Comparison of ENCODE assay signal across 10 mouse cellular contexts in genomic region chr15:25676056-25676785, GRCm38 (mm10). TPM values are rescaled to one million over a fixed set of nuclear protein-coding genes. Genes with fewer than 3 reads are reported as not detected.
DNase-seq lines count a peak whose midpoint lies in the region; ATAC-seq lines count a peak whose summit lies in the region.
"Had no signal": no experiment of that assay in that cellular context is flagged by ENCODE, and none has a peak within 500 bp of the region (broad histone marks: within the 10 kb centered on the region; RNA-seq: fewer than 3 reads in every experiment).

No protein-coding gene starts in this region.

- H3K27me3 ChIP-seq in neural tube, embryonic 13.5 days: no peaks in the 10 kb centered on the region; the same call in 1 of the 2 replicates
- no peaks in the 10 kb centered on the region for H3K27me3 ChIP-seq in forebrain, embryonic 14.5 days (replicated peaks; ENCODE audit: control insufficient read depth, insufficient read depth, low read length)
- H3K27me3 ChIP-seq in neural tube, embryonic 15.5 days (replicated peaks): no peaks in the 10 kb centered on the region

- no peaks in the 10 kb centered on the region for H3K9me3 ChIP-seq in neural tube, embryonic 13.5 days
- no peaks in the 10 kb centered on the region for H3K9me3 ChIP-seq in forebrain, embryonic 14.5 days (replicated peaks; ENCODE audit: control insufficient read depth, low read length)
- no peaks in the 10 kb centered on the region for H3K9me3 ChIP-seq in neural tube, embryonic 15.5 days (replicated peaks)

- H3K36me3 ChIP-seq in neural tube, embryonic 13.5 days: no peaks in the 10 kb centered on the region
- no peaks in the 10 kb centered on the region for H3K36me3 ChIP-seq in forebrain, embryonic 14.5 days (ENCODE audit: control insufficient read depth, insufficient read depth, low read length)
- no peaks in the 10 kb centered on the region for H3K36me3 ChIP-seq in neural tube, embryonic 15.5 days
- H3K36me3 ChIP-seq: G1E had no signal

- no peak for DNase-seq in neural tube, embryonic 10.5 days (ENCODE audit: extremely low spot score, low spot score)
- DNase-seq in forebrain, embryonic 14.5 days (ENCODE audit: low spot score): peak; percentile 78
- DNase-seq in layer of hippocampus, postnatal 10 days (ENCODE audit: low spot score in 2 of 2): peak; percentile 54 to 62
- no peak for DNase-seq in B cell, adult 2 months
- no peak for DNase-seq in kidney, adult 18-20 months
- DNase-seq: adrenal gland, postnatal 14 days; lung, adult 2 months had no signal

- WGBS in neural tube, embryonic 13.5 days: 44% methylated on average over 13 of the region's 13 CpGs
- 34% methylated on average over 13 of the region's 13 CpGs for WGBS in forebrain, embryonic 14.5 days
- 37% methylated on average over 13 of the region's 13 CpGs for WGBS in neural tube, embryonic 15.5 days

- peak; percentile 49; the same call in 1 of the 2 replicates for ATAC-seq in neural tube, embryonic 13.5 days (ENCODE audit: low read depth)
- ATAC-seq in forebrain, embryonic 14.5 days: peak; percentile 64
- ATAC-seq in neural tube, embryonic 15.5 days (ENCODE audit: low FRiP score): peak; percentile 60

- H3K4me2 ChIP-seq in neural tube, embryonic 13.5 days: no peak overlapping the region
- no peak overlapping the region for H3K4me2 ChIP-seq in forebrain, embryonic 14.5 days (ENCODE audit: low read length)
- H3K4me2 ChIP-seq in neural tube, embryonic 15.5 days: peak overlapping the region; percentile 29

- no peak overlapping the region for H3K4me3 ChIP-seq in neural tube, embryonic 13.5 days
- no peak overlapping the region for H3K4me3 ChIP-seq in forebrain, embryonic 14.5 days (ENCODE audit: low read depth, low read length)
- H3K4me3 ChIP-seq in neural tube, embryonic 15.5 days (replicated peaks): no peak overlapping the region

- H3K9ac ChIP-seq in neural tube, embryonic 13.5 days: 0 out of 2 replicates have a peak overlapping the region, but pooled peaks have one; percentile 13
- H3K9ac ChIP-seq in forebrain, embryonic 14.5 days (ENCODE audit: low read length): no peak overlapping the region
- H3K9ac ChIP-seq in neural tube, embryonic 15.5 days (replicated peaks): no peak overlapping the region

- peaks cover 59% of the 10 kb centered on the region for H3K4me1 ChIP-seq in neural tube, embryonic 13.5 days (replicated peaks)
- peaks cover 19% of the 10 kb centered on the region for H3K4me1 ChIP-seq in forebrain, embryonic 14.5 days (ENCODE audit: control insufficient read depth, insufficient read depth, low read length)
- peaks cover 33% of the 10 kb centered on the region for H3K4me1 ChIP-seq in neural tube, embryonic 15.5 days

- peak overlapping the region; percentile 57 for H3K27ac ChIP-seq in neural tube, embryonic 13.5 days (replicated peaks)
- peak overlapping the region; percentile 45; the same call in 1 of the 2 replicates for H3K27ac ChIP-seq in forebrain, embryonic 14.5 days (ENCODE audit: low read depth, low read length)
- peak overlapping the region; percentile 56 for H3K27ac ChIP-seq in neural tube, embryonic 15.5 days (replicated peaks)

RNA-seq across cellular contexts. Expression of gene Myo10, which starts 53.9 kb away (rescaled TPM):
- polyA plus RNA-seq in neural tube, embryonic 13.5 days (2015; fragmentation: Nextera tagmentation; extraction: Ambion mirVana): 23.7 and 26.0 TPM in 2 replicates
- 36.2 and 41.6 TPM in 2 replicates for polyA plus RNA-seq in forebrain, embryonic 14.5 days (2014; fragmentation: Nextera tagmentation; extraction: Ambion mirVana)
- 10 to 100 TPM; 71.4 to 77.1 TPM for total RNA-seq in layer of hippocampus, postnatal 10 days (2021)
- polyA plus RNA-seq in neural tube, embryonic 15.5 days (2015; fragmentation: Nextera tagmentation; extraction: Ambion mirVana): 19.5 and 26.1 TPM in 2 replicates
- polyA plus RNA-seq: G1E had no signal

Comparison
In these comparisons a context has a peak if more than half of its experiments do, and no peak if none do; other contexts are left out.
1. DNase-seq: peak in forebrain, embryonic 14.5 days (single experiment) and layer of hippocampus, postnatal 10 days (2 of 2); none in neural tube, embryonic 10.5 days (single experiment), B cell, adult 2 months (0 of 2) and kidney, adult 18-20 months (single experiment).
2. Peak in every context shown above with its lines, with median percentiles within 50 percentile points of each other: ATAC-seq and H3K27ac ChIP-seq.